Comparison of ENCODE assay signal across 25 mouse cellular contexts in the genomic region with DNA sequence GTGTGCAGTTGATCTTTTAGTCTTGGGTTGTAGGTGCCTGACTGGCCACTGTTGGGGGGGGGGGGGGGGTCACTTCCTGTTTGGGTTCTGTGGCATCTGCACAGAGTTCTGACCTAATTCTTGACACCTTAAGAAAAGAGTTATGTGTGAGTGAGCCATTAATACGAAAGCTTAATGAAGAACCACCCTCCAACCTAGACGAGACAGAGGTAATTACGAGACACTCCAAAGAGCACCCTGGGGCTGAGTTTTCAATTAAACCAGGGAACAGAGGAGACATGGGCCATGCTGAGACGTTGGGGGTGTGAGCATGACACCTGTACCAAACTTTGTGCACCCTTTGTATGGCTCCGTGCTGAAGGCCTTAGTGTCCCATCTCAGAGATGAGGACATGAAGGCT.
"Had no signal": no experiment of that assay in that cellular context is flagged by ENCODE, and none has a peak within 500 bp of the region (broad histone marks: within the 10 kb centered on the region; RNA-seq: fewer than 3 reads in every experiment).

No protein-coding gene starts in this region.

- H3K9ac ChIP-seq: heart, embryonic 12.5 days; hindbrain, embryonic 12.5 days; hindbrain, embryonic 14.5 days; intestine, embryonic 15.5 days; limb, embryonic 12.5 days; liver, embryonic 13.5 days; liver, embryonic 15.5 days; liver, postnatal 0 days had no signal

- H3K27ac ChIP-seq: gastrocnemius, adult 2 months; heart, embryonic 10.5 days; hindbrain, embryonic 10.5 days; hindbrain, embryonic 12.5 days; hindbrain, embryonic 14.5 days; intestine, embryonic 15.5 days; kidney, postnatal 0 days; layer of hippocampus, adult 2 months; left cerebral cortex, adult 2 months; limb, embryonic 10.5 days; limb, embryonic 12.5 days; liver, embryonic 13.5 days; liver, embryonic 15.5 days had no signal

- H3K4me3 ChIP-seq: gastrocnemius, adult 2 months; heart, embryonic 10.5 days; heart, embryonic 12.5 days; hindbrain, embryonic 10.5 days; hindbrain, embryonic 12.5 days; intestine, embryonic 15.5 days; layer of hippocampus, adult 2 months; left cerebral cortex, adult 2 months; limb, embryonic 10.5 days; limb, embryonic 12.5 days; liver, embryonic 13.5 days; liver, embryonic 15.5 days had no signal

- H3K36me3 ChIP-seq: liver, embryonic 13.5 days; liver, embryonic 15.5 days had no signal

- H3K9me3 ChIP-seq: heart, embryonic 10.5 days; heart, embryonic 12.5 days; hindbrain, embryonic 10.5 days; hindbrain, embryonic 12.5 days; intestine, embryonic 15.5 days; limb, embryonic 10.5 days; limb, embryonic 12.5 days; liver, embryonic 13.5 days; liver, embryonic 15.5 days had no signal

- DNase-seq: gastrocnemius, adult 2 months; gastrocnemius, postnatal 10 days; gastrocnemius, postnatal 25 days; heart, adult 18-20 months; heart, postnatal 10 days; heart, postnatal 4 days; liver; liver, embryonic 13.5 days; liver, postnatal 0 days had no signal

- ATAC-seq: hindbrain, embryonic 16.5 days; inflammation-experienced regulatory T-cells, adult 6 months; intestine, embryonic 15.5 days; intestine, postnatal 0 days; liver, postnatal 0 days had no signal

- H3K4me2 ChIP-seq: heart, embryonic 12.5 days; hindbrain, embryonic 12.5 days; hindbrain, embryonic 14.5 days; intestine, embryonic 15.5 days; limb, embryonic 12.5 days; liver, embryonic 11.5 days; liver, embryonic 13.5 days; liver, embryonic 15.5 days had no signal

- H3K27me3 ChIP-seq: hindbrain, embryonic 12.5 days; intestine, embryonic 15.5 days; limb, embryonic 12.5 days; liver, embryonic 13.5 days; liver, embryonic 15.5 days had no signal

- H3K4me1 ChIP-seq: hindbrain, embryonic 12.5 days had no signal
